Mouse (Mus musculus): ENCODE data around the gene Tnnc2. TPM values are rescaled to one million over a fixed set of nuclear protein-coding genes. Genes with fewer than 3 reads are reported as not detected.

Tnnc2 gene
- total RNA-seq (2023): not detected

DNA sequence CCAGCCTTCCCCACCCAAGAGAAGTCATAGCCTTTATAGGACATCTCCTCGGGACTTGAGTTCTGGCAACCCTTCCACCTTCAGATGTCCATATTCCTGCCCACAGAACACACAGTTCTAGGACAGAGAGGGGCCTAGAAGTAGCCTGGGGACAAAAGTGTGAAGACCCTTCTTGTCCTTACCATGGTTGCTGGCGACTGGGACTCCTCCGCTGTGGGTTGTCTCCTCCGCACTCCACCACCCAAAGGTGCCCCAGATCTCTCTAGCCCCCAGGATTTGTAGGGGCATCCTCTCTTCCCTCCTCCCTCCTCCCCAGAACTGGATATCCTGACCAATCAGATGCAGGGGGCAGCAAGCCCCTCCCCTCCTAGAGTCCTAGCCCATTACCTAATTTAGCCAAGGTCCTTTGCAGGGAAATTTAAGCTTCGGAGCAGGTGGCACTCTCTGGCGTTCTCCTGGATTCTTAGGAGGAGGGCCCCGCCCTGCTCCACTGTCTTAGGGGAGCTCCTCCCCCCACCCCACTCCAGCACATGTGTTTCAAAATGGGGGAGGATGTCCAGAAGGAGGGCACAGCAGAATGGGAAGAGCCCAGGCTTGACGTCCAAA, at the start of gene Tnnc2:
TSS of gene Tnnc2 (minus strand) at position 487 of the 606 bp plus-strand sequence.

DNA sequence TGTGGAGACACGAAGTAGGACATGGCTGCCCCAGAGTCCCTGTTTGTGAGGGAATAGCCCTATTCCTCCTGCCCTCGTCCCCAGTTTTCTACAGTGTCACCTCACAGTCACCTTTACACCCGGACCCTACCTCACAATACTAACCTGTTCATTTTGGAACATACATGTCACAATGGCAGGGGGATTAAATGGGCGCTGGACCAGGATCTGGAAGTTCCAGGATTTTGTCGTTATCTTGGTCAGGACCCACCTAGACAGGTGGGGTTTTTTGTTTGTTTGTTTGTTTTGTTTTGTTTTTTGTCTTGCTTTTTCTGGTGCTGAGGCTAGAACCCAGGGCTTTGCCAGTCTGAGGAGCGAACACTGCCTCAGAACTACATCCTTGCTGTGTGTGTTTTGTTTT, 48.7 kb upstream of the Tnnc2 start, which contains the start of gene Spata25:
TSS of gene Spata25 (minus strand) at position 101 of the 400 bp plus-strand sequence.

GRCm38 (mm10) chr2:164822636-164823165, 42.9 kb upstream of the Tnnc2 start, which contains the start of gene Zswim1:
Gene Zswim1, plus strand, starts transcription at chr2:164822686.

GRCm38 (mm10) chr2:164804533-164805331, 25.0 kb upstream of the Tnnc2 start, which contains the start of the genes Acot8 and Zswim3:
Gene Acot8, minus strand, starts transcription at chr2:164804882.
Gene Zswim3, plus strand, starts transcription at chr2:164805098.

DNA sequence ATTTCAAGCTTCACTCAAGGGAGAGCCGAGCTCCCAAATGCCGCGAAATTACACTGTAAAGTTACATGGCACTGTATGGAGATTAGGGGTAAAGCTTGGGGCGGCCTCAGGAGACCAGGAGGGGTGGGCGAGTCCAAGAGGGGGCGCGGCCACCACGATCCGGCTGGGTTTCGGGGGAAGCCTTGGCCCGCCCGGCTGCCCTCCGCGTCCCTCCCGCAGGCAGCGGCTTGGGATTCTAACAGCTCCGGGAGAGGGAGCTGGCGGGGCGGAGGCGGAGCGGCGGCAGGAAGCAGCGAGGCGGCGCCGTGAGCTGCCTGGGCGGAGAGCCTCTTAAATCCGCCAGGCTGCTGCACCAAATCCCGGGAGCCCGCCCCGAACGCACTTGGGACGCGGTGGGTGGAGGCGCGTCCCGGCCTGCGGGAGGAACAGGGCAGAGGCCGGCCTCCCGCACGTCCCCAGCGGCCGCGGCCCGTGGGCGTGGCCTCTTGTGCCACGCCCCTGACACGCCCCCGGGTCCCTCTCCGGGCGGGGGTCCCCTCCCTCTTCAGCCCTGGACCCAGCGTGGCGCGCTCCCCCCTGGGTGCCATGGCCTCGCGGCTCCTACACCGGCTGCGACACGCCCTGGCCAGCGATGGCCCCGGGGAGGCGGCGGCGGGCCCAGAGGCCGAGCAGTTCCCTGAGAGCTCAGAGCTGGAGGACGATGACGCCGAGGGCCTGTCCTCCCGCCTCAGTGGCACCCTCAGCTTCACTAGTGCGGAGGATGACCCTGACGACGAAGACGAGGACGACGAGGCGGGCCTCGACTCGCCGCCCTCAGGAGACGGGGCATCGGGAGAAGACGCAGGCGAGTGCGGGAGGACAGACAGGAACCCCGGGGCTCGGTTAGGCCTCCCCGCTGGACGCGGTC, 6.0 kb upstream of the Tnnc2 start, which contains the start of gene Snx21:
TSS of gene Snx21 (plus strand) at position 343 of the 907 bp plus-strand sequence.

DNA sequence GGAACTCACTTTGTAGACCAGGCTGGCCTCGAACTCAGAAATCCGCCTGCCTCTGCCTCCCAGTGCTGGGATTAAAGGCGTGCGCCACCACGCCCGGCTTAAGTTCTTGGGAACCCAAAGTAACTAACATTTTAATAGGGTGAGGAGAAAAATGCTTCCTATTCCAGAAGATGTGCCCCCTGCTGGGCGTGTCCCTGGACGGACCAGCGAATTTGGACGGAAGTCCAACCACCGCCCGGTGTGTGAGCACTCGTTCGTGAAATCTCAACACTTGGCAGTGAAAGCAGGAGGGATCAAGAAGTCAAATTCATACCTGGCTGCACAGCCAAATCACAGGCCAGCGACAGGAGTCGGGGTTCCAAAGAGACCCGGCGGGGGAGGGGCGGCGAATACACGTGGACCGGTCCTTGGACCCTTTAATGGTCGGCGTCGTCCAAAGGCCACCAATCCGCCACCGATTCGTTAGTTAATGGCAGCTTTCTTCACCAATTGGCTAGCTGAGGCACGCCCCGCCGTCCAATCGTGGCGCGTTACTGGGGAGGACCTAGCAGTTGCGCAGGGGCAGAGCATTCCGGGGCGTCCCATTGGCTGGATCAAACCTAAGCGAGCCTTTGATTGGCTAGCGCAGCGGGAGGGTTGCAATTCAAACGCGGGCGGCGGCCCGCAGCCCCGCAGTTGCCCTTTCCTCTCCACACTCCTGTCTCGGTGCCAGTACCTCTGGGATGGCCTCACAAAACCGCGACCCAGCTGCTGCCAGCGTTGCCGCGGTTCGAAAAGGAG, 10.3 kb downstream of the Tnnc2 start, which contains the start of gene Ube2c:
TSS of gene Ube2c (plus strand) at position 641 of the 780 bp plus-strand sequence.

GRCm38 (mm10) chr2:164745843-164746479, 33.8 kb downstream of the Tnnc2 start, which contains the start of the genes Wfdc3 and Dnttip1:
Gene Wfdc3, minus strand, starts transcription at chr2:164745931.
Gene Dnttip1, plus strand, starts transcription at chr2:164745983.

Other genes starting within 250 kb of the Tnnc2 start
- not detected for gene Wfdc2, start 217.6 kb downstream of the Tnnc2 start, total RNA-seq (2023)
- not detected for gene Spint3, start 206.5 kb downstream of the Tnnc2 start, total RNA-seq (2023)
- not detected for gene Wfdc6a, start 194.5 kb downstream of the Tnnc2 start, total RNA-seq (2023)
- not detected for gene Eppin, start 186.4 kb downstream of the Tnnc2 start, total RNA-seq (2023)
- gene Wfdc6b, start 166.4 kb downstream of the Tnnc2 start, total RNA-seq (2023): not detected
- gene Wfdc8, start 166.3 kb downstream of the Tnnc2 start, total RNA-seq (2023): not detected
- gene Wfdc16, start 141.2 kb downstream of the Tnnc2 start, total RNA-seq (2023): not detected
- not detected for gene Wfdc10, start 123.9 kb downstream of the Tnnc2 start, total RNA-seq (2023)
- not detected for gene Wfdc9, start 123.4 kb downstream of the Tnnc2 start, total RNA-seq (2023)
- not detected for gene Wfdc11, start 105.9 kb downstream of the Tnnc2 start, total RNA-seq (2023)
- gene Wfdc13, start 94.9 kb downstream of the Tnnc2 start, total RNA-seq (2023): not detected
- gene Spint4, start 81.5 kb downstream of the Tnnc2 start, total RNA-seq (2023): not detected
- gene Spint5, start 64.7 kb downstream of the Tnnc2 start, total RNA-seq (2023): not detected
- not detected for gene Wfdc3, start 34.0 kb downstream of the Tnnc2 start, total RNA-seq (2023)
- gene Dnttip1, start 34.0 kb downstream of the Tnnc2 start, total RNA-seq (2023): 10 to 100 TPM; 46.5 to 47.0 TPM
- 1 to 10 TPM; 2.4 to 2.7 TPM for gene Ube2c, start 10.1 kb downstream of the Tnnc2 start, total RNA-seq (2023)
- gene Snx21, start 5.9 kb upstream of the Tnnc2 start, total RNA-seq (2023): 1 to 10 TPM in 1 of 2 experiments, under 1 TPM in 1; 0.50 to 1.5 TPM
- gene Acot8, start 24.9 kb upstream of the Tnnc2 start, total RNA-seq (2023): 10 to 100 TPM; 57.1 to 64.3 TPM
- gene Zswim3, start 25.1 kb upstream of the Tnnc2 start, total RNA-seq (2023): 1 to 10 TPM; 3.7 to 6.0 TPM
- gene Zswim1, start 42.7 kb upstream of the Tnnc2 start, total RNA-seq (2023): 10 to 100 TPM in 1 of 2 experiments, 1 to 10 TPM in 1; 7.7 to 12.2 TPM
- gene Spata25, start 48.6 kb upstream of the Tnnc2 start, total RNA-seq (2023): 1 to 10 TPM in 1 of 2 experiments, not detected in 1; 1.9 TPM
- 100 to 1,000 TPM; 217 to 222 TPM for gene Ctsa, start 52.9 kb upstream of the Tnnc2 start, total RNA-seq (2023)
- 1 to 10 TPM; 7.0 to 7.9 TPM for gene Neurl2, start 53.5 kb upstream of the Tnnc2 start, total RNA-seq (2023)
- gene Pltp, start 77.7 kb upstream of the Tnnc2 start, total RNA-seq (2023): 1 to 10 TPM; 8.2 to 10.0 TPM
- 100 to 1,000 TPM in 1 of 2 experiments, 10 to 100 TPM in 1; 93.2 to 104 TPM for gene Pcif1, start 99.3 kb upstream of the Tnnc2 start, total RNA-seq (2023)
- 10 to 100 TPM; 60.9 to 65.7 TPM for gene Zfp335, start 131.8 kb upstream of the Tnnc2 start, total RNA-seq (2023)
- gene Mmp9, start 160.8 kb upstream of the Tnnc2 start, total RNA-seq (2023): 1 to 10 TPM in 1 of 2 experiments, not detected in 1; 1.1 TPM
- 1 to 10 TPM; 2.1 to 3.4 TPM for gene Slc12a5, start 180.8 kb upstream of the Tnnc2 start, total RNA-seq (2023)

Measured in B cell, adult 67 days (primary cell).